Mouse (Mus musculus): ENCODE measurements around the gene Rin2. TPM values are rescaled to one million over a fixed set of nuclear protein-coding genes. Genes with fewer than 3 reads are reported as not detected.
A peak's percentile ranks its signal among the peaks of the same experiment; 100 is the strongest.

Gene Rin2
- polyA plus RNA-seq, 1 experiment = 9.3 TPM

- Histone ChIP-seq H3K4me3 (ENCODE audit: insufficient read depth, poor library complexity, severe bottlenecking) (no peak overlapping the region), H3K36me3 (ENCODE audit: control insufficient read depth, insufficient read depth) (no peaks in the 10 kb centered on the region), H3K79me3 (ENCODE audit: low read depth) (no peaks in the 10 kb centered on the region), H3ac (ENCODE audit: control insufficient read depth, insufficient read length, low read depth) (no peak overlapping the region), H3K79me2 (ENCODE audit: control insufficient read depth, insufficient read depth) (no peaks in the 10 kb centered on the region), H3K27me3 (ENCODE audit: control insufficient read depth, insufficient read depth, insufficient read length) (no peaks in the 10 kb centered on the region)
- TF ChIP-seq CTCF (IDR thresholded peaks at IDR 0.05; ENCODE audit: control insufficient read depth, insufficient read depth, insufficient read length) (no peak), MYOD1 (IDR thresholded peaks at IDR 0.05; ENCODE audit: control insufficient read depth, insufficient read length, low read depth) (no peak), USF1 (IDR thresholded peaks at IDR 0.05; ENCODE audit: low read depth) (no peak), MYOG (IDR thresholded peaks at IDR 0.05; ENCODE audit: control insufficient read depth, extremely low read depth, insufficient read length) (no peak), MAX (IDR thresholded peaks at IDR 0.05) (no peak), CEBPB (IDR thresholded peaks at IDR 0.05; ENCODE audit: low read depth) (no peak), FOSL1 (IDR thresholded peaks at IDR 0.05; ENCODE audit: insufficient read depth, low read length, poor library complexity, severe bottlenecking) (no peak)
Observed at GRCm38 (mm10) chr2:145724288-145724687, 49.3 kb downstream of the Rin2 start.

GRCm38 (mm10) chr2:145729414-145729813 is 54.4 kb downstream of the Rin2 start:
- Histone ChIP-seq H3K79me3 (ENCODE audit: low read depth) (no peaks in the 10 kb centered on the region), H3K4me3 (ENCODE audit: insufficient read depth, poor library complexity, severe bottlenecking) (no peak overlapping the region), H3K27me3 (ENCODE audit: control insufficient read depth, insufficient read depth, insufficient read length) (no peaks in the 10 kb centered on the region), H3ac (ENCODE audit: control insufficient read depth, insufficient read length, low read depth) (peak overlapping the region; percentile 30), H3K36me3 (ENCODE audit: control insufficient read depth, insufficient read depth) (no peaks in the 10 kb centered on the region), H3K79me2 (ENCODE audit: control insufficient read depth, insufficient read depth) (no peaks in the 10 kb centered on the region)
- TF ChIP-seq MYOD1 (IDR thresholded peaks at IDR 0.05; ENCODE audit: control insufficient read depth, insufficient read length, low read depth) = peak; percentile 92
- TF ChIP-seq CTCF (IDR thresholded peaks at IDR 0.05; ENCODE audit: control insufficient read depth, insufficient read depth, insufficient read length) = no peak
- no peak for TF ChIP-seq USF1 (IDR thresholded peaks at IDR 0.05; ENCODE audit: low read depth)

- no peaks in the 10 kb centered on the region for H3K79me3 ChIP-seq (ENCODE audit: low read depth)
- H3K27me3 ChIP-seq (ENCODE audit: control insufficient read depth, insufficient read depth, insufficient read length) = no peaks in the 10 kb centered on the region
- H3K4me3 ChIP-seq (ENCODE audit: insufficient read depth, poor library complexity, severe bottlenecking) = no peak overlapping the region
- H3K79me2 ChIP-seq (ENCODE audit: control insufficient read depth, insufficient read depth) = no peaks in the 10 kb centered on the region
- H3ac ChIP-seq (ENCODE audit: control insufficient read depth, insufficient read length, low read depth) = no peak overlapping the region
- TF ChIP-seq MYOD1 (IDR thresholded peaks at IDR 0.05; ENCODE audit: control insufficient read depth, insufficient read length, low read depth) = peak; percentile 29
- no peak for TF ChIP-seq FOSL1 (IDR thresholded peaks at IDR 0.05; ENCODE audit: insufficient read depth, low read length, poor library complexity, severe bottlenecking)
- no peaks in the 10 kb centered on the region for H3K36me3 ChIP-seq (ENCODE audit: control insufficient read depth, insufficient read depth)
Observed at GRCm38 (mm10) chr2:145730189-145730880, 55.3 kb downstream of the Rin2 start.

GRCm38 (mm10) chr2:145730905-145731304 is 55.9 kb downstream of the Rin2 start:
- H3K27me3 ChIP-seq (ENCODE audit: control insufficient read depth, insufficient read depth, insufficient read length) = no peaks in the 10 kb centered on the region
- no peaks in the 10 kb centered on the region for H3K79me2 ChIP-seq (ENCODE audit: control insufficient read depth, insufficient read depth)
- no peak overlapping the region for H3K4me3 ChIP-seq (ENCODE audit: insufficient read depth, poor library complexity, severe bottlenecking)
- no peak for TF ChIP-seq MYOD1 (IDR thresholded peaks at IDR 0.05; ENCODE audit: control insufficient read depth, insufficient read length, low read depth)
- TF ChIP-seq MYOG (IDR thresholded peaks at IDR 0.05; ENCODE audit: control insufficient read depth, extremely low read depth, insufficient read length) = no peak
- TF ChIP-seq MAX (IDR thresholded peaks at IDR 0.05) = no peak
- TF ChIP-seq FOSL1 (IDR thresholded peaks at IDR 0.05; ENCODE audit: insufficient read depth, low read length, poor library complexity, severe bottlenecking) = no peak
- TF ChIP-seq CEBPB (IDR thresholded peaks at IDR 0.05; ENCODE audit: low read depth) = no peak
- TF ChIP-seq USF1 (IDR thresholded peaks at IDR 0.05; ENCODE audit: low read depth) = no peak
- TF ChIP-seq CTCF (IDR thresholded peaks at IDR 0.05; ENCODE audit: control insufficient read depth, insufficient read depth, insufficient read length) = no peak
- H3K79me3 ChIP-seq (ENCODE audit: low read depth) = no peaks in the 10 kb centered on the region
- no peaks in the 10 kb centered on the region for H3K36me3 ChIP-seq (ENCODE audit: control insufficient read depth, insufficient read depth)
- no peak overlapping the region for H3ac ChIP-seq (ENCODE audit: control insufficient read depth, insufficient read length, low read depth)

- Histone ChIP-seq H3K79me2 (ENCODE audit: control insufficient read depth, insufficient read depth) (no peaks in the 10 kb centered on the region), H3K4me3 (ENCODE audit: insufficient read depth, poor library complexity, severe bottlenecking) (no peak overlapping the region), H3K27me3 (ENCODE audit: control insufficient read depth, insufficient read depth, insufficient read length) (no peaks in the 10 kb centered on the region), H3K79me3 (ENCODE audit: low read depth) (no peaks in the 10 kb centered on the region), H3ac (ENCODE audit: control insufficient read depth, insufficient read length, low read depth) (no peak overlapping the region), H3K36me3 (ENCODE audit: control insufficient read depth, insufficient read depth) (no peaks in the 10 kb centered on the region)
- TF ChIP-seq USF1 (IDR thresholded peaks at IDR 0.05; ENCODE audit: low read depth) = no peak
- no peak for TF ChIP-seq CEBPB (IDR thresholded peaks at IDR 0.05; ENCODE audit: low read depth)
- no peak for TF ChIP-seq CTCF (IDR thresholded peaks at IDR 0.05; ENCODE audit: control insufficient read depth, insufficient read depth, insufficient read length)
- no peak for TF ChIP-seq MYOG (IDR thresholded peaks at IDR 0.05; ENCODE audit: control insufficient read depth, extremely low read depth, insufficient read length)
- TF ChIP-seq MYOD1 (IDR thresholded peaks at IDR 0.05; ENCODE audit: control insufficient read depth, insufficient read length, low read depth) = no peak
- TF ChIP-seq FOSL1 (IDR thresholded peaks at IDR 0.05; ENCODE audit: insufficient read depth, low read length, poor library complexity, severe bottlenecking) = no peak
- no peak for TF ChIP-seq MAX (IDR thresholded peaks at IDR 0.05)
Observed at GRCm38 (mm10) chr2:145735079-145735478, 60.1 kb downstream of the Rin2 start.

GRCm38 (mm10) chr2:145736543-145736942 is 61.5 kb downstream of the Rin2 start:
- no peaks in the 10 kb centered on the region for H3K27me3 ChIP-seq (ENCODE audit: control insufficient read depth, insufficient read depth, insufficient read length)
- H3K4me3 ChIP-seq (ENCODE audit: insufficient read depth, poor library complexity, severe bottlenecking) = no peak overlapping the region
- H3K79me2 ChIP-seq (ENCODE audit: control insufficient read depth, insufficient read depth) = no peaks in the 10 kb centered on the region
- no peaks in the 10 kb centered on the region for H3K79me3 ChIP-seq (ENCODE audit: low read depth)
- no peak overlapping the region for H3ac ChIP-seq (ENCODE audit: control insufficient read depth, insufficient read length, low read depth)
- H3K36me3 ChIP-seq (ENCODE audit: control insufficient read depth, insufficient read depth) = no peaks in the 10 kb centered on the region
- TF ChIP-seq CEBPB (IDR thresholded peaks at IDR 0.05; ENCODE audit: low read depth) = no peak
